Mouse (Mus musculus) kidney, postnatal 14 days (tissue): ENCODE results near the gene Tnfsf13.

Experiments
- DNase-seq: peaks from one replicate; pipeline ENCODE4 v3.0.0; 2022; ENCODE audit warnings: mixed read lengths

Tnfsf13 gene

GRCm38 (mm10) chr11:69645860-69646259 is 39.7 kb downstream of the Tnfsf13 start:
- no peak for DNase-seq

GRCm38 (mm10) chr11:69635471-69635870 is 50.1 kb downstream of the Tnfsf13 start:
- DNase-seq: no peak

GRCm38 (mm10) chr11:69633128-69633866 is 52.3 kb downstream of the Tnfsf13 start:
- no peak for DNase-seq
